Mouse (Mus musculus) neutrophil, adult 59 days (primary cell): ENCODE measurements around the gene Wfdc17. TPM values are rescaled to one million over a fixed set of nuclear protein-coding genes. Genes with fewer than 3 reads are reported as not detected.

Experiments used
- total RNA-seq, 2 experiments: library from RNA; stranded (reverse); gene quantifications; 1 replicate in 1 of 2; 2 replicates in 1 of 2; pipeline ENCODE4 v1.2.4; 2023

The Wfdc17 gene
- 10 to 100 TPM; 19.8 to 35.5 TPM for total RNA-seq

GRCm38 (mm10) chr11:83703705-83704104, at the start of gene Wfdc17:
Gene Wfdc17 (plus strand): TSS chr11:83703991.

GRCm38 (mm10) chr11:83662204-83662603, 41.6 kb upstream of the Wfdc17 start, which contains the start of gene Ccl4:
Gene Ccl4 (plus strand): TSS chr11:83662584.

GRCm38 (mm10) chr11:83708715-83709114, 4.9 kb downstream of the Wfdc17 start, which contains the start of gene Wfdc18:
Gene Wfdc18 (plus strand): TSS chr11:83709015.

GRCm38 (mm10) chr11:83746681-83747080, 42.9 kb downstream of the Wfdc17 start, which contains the start of gene Wfdc21:
Gene Wfdc21 (plus strand): TSS chr11:83746940.

GRCm38 (mm10) chr11:83753581-83754181, 49.9 kb downstream of the Wfdc17 start, which contains the start of gene Heatr6:
Gene Heatr6 (plus strand): TSS chr11:83753696.

Other genes starting within 250 kb of the Wfdc17 start
- gene Mmp28, start 240.9 kb upstream of the Wfdc17 start, total RNA-seq: 1 to 10 TPM; 1.4 to 2.2 TPM
- 10 to 100 TPM; 73.5 to 74.1 TPM for gene Taf15, start 230.9 kb upstream of the Wfdc17 start, total RNA-seq
- gene Heatr9, start 181.8 kb upstream of the Wfdc17 start, total RNA-seq: not detected
- gene Ccl5, start 173.5 kb upstream of the Wfdc17 start, total RNA-seq: 1 to 10 TPM in 1 of 2 experiments, under 1 TPM in 1; 0.82 to 1.2 TPM
- 100 to 1,000 TPM; 117 to 194 TPM for gene Ccl9, start 125.4 kb upstream of the Wfdc17 start, total RNA-seq
- gene Ccl6, start 110.9 kb upstream of the Wfdc17 start, total RNA-seq: 100 to 1,000 TPM; 837 to 852 TPM
- gene Rpl9-ps1, start 58.4 kb upstream of the Wfdc17 start, total RNA-seq: not detected
- 100 to 1,000 TPM in 1 of 2 experiments, 10 to 100 TPM in 1; 89.7 to 110 TPM for gene Ccl3, start 54.6 kb upstream of the Wfdc17 start, total RNA-seq
- gene Ccl4, start 41.4 kb upstream of the Wfdc17 start, total RNA-seq: 10 to 100 TPM; 18.2 to 21.4 TPM
- not detected for gene Wfdc18, start 5.0 kb downstream of the Wfdc17 start, total RNA-seq
- gene Wfdc21, start 42.9 kb downstream of the Wfdc17 start, total RNA-seq: 100 to 1,000 TPM; 619 to 711 TPM
- 10 to 100 TPM; 29.1 to 32.3 TPM for gene Heatr6, start 49.7 kb downstream of the Wfdc17 start, total RNA-seq
- gene Hnf1b, start 146.1 kb downstream of the Wfdc17 start, total RNA-seq: not detected
- 10 to 100 TPM; 20.3 to 21.2 TPM for gene Ddx52, start 238.1 kb downstream of the Wfdc17 start, total RNA-seq